Mouse (Mus musculus) heart, postnatal 36 days (tissue): Measurements from ENCODE around the gene Gab2. TPM values are rescaled to one million over a fixed set of nuclear protein-coding genes. Genes with fewer than 3 reads are reported as not detected.

Experiments used
- DNase-seq, 2 experiments: peaks; one replicate each; pipeline ENCODE4 v3.0.0; 2021 to 2022
- intact Hi-C: fragments of 180-260 bp; cut with DNase I; formaldehyde crosslinking; loops from one replicate; pipeline ENCODE4 v1.15.1; 2025
- total RNA-seq, 2 experiments: library from RNA; stranded (reverse); gene quantifications; 2 replicates each; pipeline ENCODE4 v1.2.3; 2021

Gab2 gene
- total RNA-seq, 2 experiments from 2014 or later = 19.6 to 19.9 TPM

GRCm38 (mm10) chr7:97356253-97356652, 274.9 kb downstream of the Gab2 start:
- DNase-seq = no peak
- intact Hi-C loops = loop anchor here (5.0 kb wide), 1 partner anchor 389 kb away; no protein-coding TSS in a partner anchor

- intact Hi-C loops = loop anchor here (5.0 kb wide), 1 partner anchor 390 kb away; no protein-coding TSS in a partner anchor
- peak; percentile 62 to 68 for DNase-seq
These were observed 275.5 kb downstream of the Gab2 start for GRCm38 (mm10) chr7:97356875-97357276.

- DNase-seq = no peak
- intact Hi-C loops = loop anchor here (5.0 kb wide), 1 partner anchor 391 kb away; no protein-coding TSS in a partner anchor
These were observed 276.5 kb downstream of the Gab2 start for GRCm38 (mm10) chr7:97357840-97358239.

GRCm38 (mm10) chr7:97358347-97358746, 277.0 kb downstream of the Gab2 start:
- intact Hi-C loops = loop anchor here (5.0 kb wide), 1 partner anchor 391 kb away; no protein-coding TSS in a partner anchor
- DNase-seq = no peak

Other genes with a start within 250 kb of the Gab2 start
- gene Nars2, start 130.1 kb upstream of the Gab2 start, total RNA-seq = 10 to 100 TPM; 16.4 to 18.7 TPM